Comparison of ENCODE assay signal across 8 mouse cellular contexts in the genomic region with DNA sequence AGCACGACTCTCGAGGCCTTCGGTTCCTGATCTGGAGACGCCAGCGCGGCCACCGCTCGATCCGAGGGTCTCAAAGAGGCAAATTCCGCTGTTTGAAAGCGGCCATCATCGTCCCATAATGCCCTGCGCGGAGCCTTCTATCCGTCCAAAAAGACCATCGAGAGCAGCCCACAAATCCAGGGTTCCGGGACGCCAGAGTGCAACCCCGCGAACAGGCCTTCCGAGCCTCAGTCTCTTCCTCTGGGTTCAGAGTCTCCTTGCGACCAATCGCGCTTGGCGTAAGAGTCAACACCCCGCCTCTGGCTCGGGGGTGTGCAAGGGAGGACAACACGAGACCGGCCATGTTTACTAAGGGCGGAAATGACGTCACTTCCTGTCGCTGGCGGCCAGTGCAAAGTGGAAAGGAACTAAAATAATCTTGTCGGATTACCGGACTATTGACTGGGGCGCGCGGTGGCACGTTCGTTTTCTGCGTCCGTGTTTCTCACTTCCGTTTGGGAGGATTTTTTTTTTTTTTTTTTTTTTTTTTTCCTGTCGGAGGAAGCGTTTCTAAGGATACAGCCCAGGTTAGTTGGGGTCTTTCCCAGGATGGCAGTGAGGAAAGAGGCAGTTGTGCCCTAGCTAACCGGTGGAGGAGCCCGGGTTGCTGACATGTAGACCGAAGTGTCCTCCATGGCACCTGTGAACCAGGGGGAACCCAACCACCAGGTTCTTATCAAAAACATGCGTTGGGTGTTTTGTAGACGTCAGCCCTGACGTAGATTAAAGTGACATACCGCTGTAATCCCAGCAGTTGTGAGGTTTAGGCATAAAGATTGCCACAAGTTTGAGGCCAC. TPM values are rescaled to one million over a fixed set of nuclear protein-coding genes. Genes with fewer than 3 reads are reported as not detected.
DNase-seq lines count a peak whose midpoint lies in the region; ATAC-seq and TF ChIP-seq lines count a peak whose summit lies in the region.

A gene (minus strand): TSS at position 364 of the 836 bp plus-strand sequence.
A gene (plus strand): TSS at position 395 of the 836 bp plus-strand sequence.

- WGBS in cerebellum, adult 2 months, result under 1% methylated on average over 52 of the region's 52 CpGs
- WGBS in forebrain, postnatal 0 days, result under 1% methylated on average over 52 of the region's 52 CpGs
- under 1% methylated on average over 52 of the region's 52 CpGs for WGBS in lung, embryonic 15.5 days

- H3K4me2 ChIP-seq in forebrain, postnatal 0 days (ENCODE audit: low read depth), result peak within 1 kb of the TSS; percentile 79
- H3K4me2 ChIP-seq in lung, embryonic 15.5 days, result peak within 1 kb of the TSS; percentile 81

- no peak for TF ChIP-seq CTCF in MEL (IDR thresholded peaks at IDR 0.05 in 2 of 3, conservative IDR thresholded peaks at IDR 0.05 in 1 of 3; ENCODE audit: control insufficient read depth in 1 of 3, insufficient read depth in 1 of 3, low read depth in 2 of 3, low read length in 3 of 3, poor library complexity in 1 of 3, severe bottlenecking in 1 of 3)
- TF ChIP-seq CTCF in cerebellum, adult 2 months (IDR thresholded peaks at IDR 0.05; ENCODE audit: borderline replicate concordance, insufficient read depth, low read depth, low read length), result no peak
- TF ChIP-seq CTCF in forebrain, postnatal 0 days (IDR thresholded peaks at IDR 0.05; ENCODE audit: low read depth), result 0 out of 2 replicates have a peak, but pooled peaks have one; percentile 12

- no peaks in the 10 kb centered on the region for H3K9me3 ChIP-seq in MEL (replicated peaks; ENCODE audit: insufficient read depth, low read length)
- no peaks in the 10 kb centered on the region for H3K9me3 ChIP-seq in forebrain, postnatal 0 days (ENCODE audit: low read length)
- H3K9me3 ChIP-seq in lung, embryonic 15.5 days, result no peaks in the 10 kb centered on the region

- DNase-seq in MEL (ENCODE audit: low read depth, low spot score), result peak; percentile 100
- DNase-seq in cerebellum, adult 2 months, result peak; percentile 99
- DNase-seq in forebrain, postnatal 0 days, result peak; percentile 99
- peak; percentile 99 for DNase-seq in heart, postnatal 4 days
- peak; percentile 99 for DNase-seq in layer of hippocampus, adult 8-10 months (ENCODE audit: low spot score in 2 of 2)
- DNase-seq in ovary, adult 18-20 months (ENCODE audit: low spot score), result peak; percentile 99
- DNase-seq in thymus, postnatal 0 days (ENCODE audit: low spot score), result peak; percentile 100

- H3K27me3 ChIP-seq in MEL (ENCODE audit: control insufficient read depth in 1 of 2, insufficient read depth in 2 of 2, low read length in 2 of 2), result no peaks in the 10 kb centered on the region
- H3K27me3 ChIP-seq in cerebellum, adult 2 months (ENCODE audit: control insufficient read depth, insufficient read depth, low read length), result no peaks in the 10 kb centered on the region
- no peaks in the 10 kb centered on the region for H3K27me3 ChIP-seq in forebrain, postnatal 0 days (ENCODE audit: insufficient read depth, low read length)
- H3K27me3 ChIP-seq in lung, embryonic 15.5 days, result no peaks in the 10 kb centered on the region

- ATAC-seq in forebrain, postnatal 0 days, result peak; percentile 100
- peak; percentile 100 for ATAC-seq in lung, embryonic 15.5 days (ENCODE audit: borderline replicate concordance, extremely low read depth, low FRiP score, low TSS enrichment)

- H3K9ac ChIP-seq in MEL (ENCODE audit: control insufficient read depth, low read depth, low read length, poor library complexity, severe bottlenecking), result peak within 1 kb of the TSS; percentile 93
- peak within 1 kb of the TSS; percentile 84 for H3K9ac ChIP-seq in forebrain, postnatal 0 days
- H3K9ac ChIP-seq in lung, embryonic 15.5 days, result peak within 1 kb of the TSS; percentile 95

- peaks cover 6 to 9% of the 10 kb centered on the region in 2 experiments; a peak in 3 of 4 replicates for H3K36me3 ChIP-seq in MEL (ENCODE audit: control insufficient read depth in 1 of 2, insufficient read depth in 2 of 2, low read length in 2 of 2)
- H3K36me3 ChIP-seq in forebrain, postnatal 0 days (ENCODE audit: insufficient read depth), result peaks cover 23% of the 10 kb centered on the region
- peaks cover 30% of the 10 kb centered on the region for H3K36me3 ChIP-seq in lung, embryonic 15.5 days

- H3K79me2 ChIP-seq in MEL (ENCODE audit: control insufficient read depth, insufficient read depth, low read length, poor library complexity), result peaks cover 18% of the 10 kb centered on the region

- peak within 1 kb of the TSS; percentile 75 to 91 for H3K4me3 ChIP-seq in MEL (ENCODE audit: control insufficient read depth in 1 of 2, insufficient read depth in 1 of 2, low read depth in 2 of 2, low read length in 2 of 2)
- H3K4me3 ChIP-seq in cerebellum, adult 2 months (replicated peaks; ENCODE audit: insufficient read depth, low read depth, low read length), result peak within 1 kb of the TSS; percentile 92
- peak within 1 kb of the TSS; percentile 87 for H3K4me3 ChIP-seq in forebrain, postnatal 0 days (ENCODE audit: low read depth, low read length)
- H3K4me3 ChIP-seq in lung, embryonic 15.5 days, result peak within 1 kb of the TSS; percentile 81

- peaks cover 3 to 14% of the 10 kb centered on the region in 2 experiments; a peak in 2 of 4 replicates for H3K4me1 ChIP-seq in MEL (ENCODE audit: control insufficient read depth in 1 of 2, insufficient read depth in 2 of 2, low read length in 2 of 2)
- H3K4me1 ChIP-seq in cerebellum, adult 2 months (ENCODE audit: control insufficient read depth, insufficient read depth, low read length), result peaks cover 3% of the 10 kb centered on the region; the same call in 1 of the 2 replicates
- H3K4me1 ChIP-seq in forebrain, postnatal 0 days (ENCODE audit: insufficient read depth), result peaks cover 11% of the 10 kb centered on the region
- peaks cover 23% of the 10 kb centered on the region for H3K4me1 ChIP-seq in lung, embryonic 15.5 days

- TF ChIP-seq POLR2A in MEL (IDR thresholded peaks at IDR 0.05; ENCODE audit: control insufficient read depth in 1 of 2, insufficient read depth in 1 of 2, low read depth in 1 of 2, low read length in 2 of 2, poor library complexity in 1 of 2), result peak; percentile 45 to 71; a peak in 2 of 4 replicates
- TF ChIP-seq POLR2A in cerebellum, adult 2 months (IDR thresholded peaks at IDR 0.05; ENCODE audit: borderline replicate concordance, insufficient read depth, low read length), result peak; percentile 31; the same call in 1 of the 2 replicates

- H3K27ac ChIP-seq in MEL (ENCODE audit: control insufficient read depth, low read depth, low read length), result peak within 1 kb of the TSS; percentile 90
- peak within 1 kb of the TSS; percentile 74 for H3K27ac ChIP-seq in cerebellum, adult 2 months (ENCODE audit: insufficient read depth, low read length)
- H3K27ac ChIP-seq in forebrain, postnatal 0 days (ENCODE audit: low read depth, low read length), result peak within 1 kb of the TSS; percentile 92
- H3K27ac ChIP-seq in lung, embryonic 15.5 days, result peak within 1 kb of the TSS; percentile 91

- TF ChIP-seq EP300 in MEL (IDR thresholded peaks at IDR 0.05; ENCODE audit: low read depth in 1 of 2, low read length in 2 of 2), result peak in 1 of 2 experiments; percentile 48; a peak in 1 of 4 replicates

- TF ChIP-seq RAD21 in MEL (IDR thresholded peaks at IDR 0.05; ENCODE audit: low read depth, low read length), result no peak

TF ChIP-seq in MEL, 35 proteins besides CTCF, POLR2A, EP300 and RAD21 (continues in another document):
- TF ChIP-seq UBTF (IDR thresholded peaks at IDR 0.05; ENCODE audit: borderline replicate concordance, insufficient read depth, low read depth, low read length) (no peak), USF2 (IDR thresholded peaks at IDR 0.05; ENCODE audit: borderline replicate concordance in 1 of 2, insufficient read depth in 1 of 2, low read depth in 1 of 2, low read length in 2 of 2) (no peak), ELF1 (IDR thresholded peaks at IDR 0.05; ENCODE audit: low read depth, low read length) (peak; percentile 95), TCF12 (IDR thresholded peaks at IDR 0.05; ENCODE audit: low read depth, low read length) (peak; percentile 49; the same call in 1 of the 2 replicates), POLR2AphosphoS5 (IDR thresholded peaks at IDR 0.05; ENCODE audit: borderline replicate concordance, low read depth, low read length) (no peak), CHD1 (IDR thresholded peaks at IDR 0.05; ENCODE audit: low read depth, low read length) (0 out of 2 replicates have a peak, but pooled peaks have one; percentile 62), ZNF384 (IDR thresholded peaks at IDR 0.05; ENCODE audit: low read depth, low read length) (peak; percentile 100), MXI1 (IDR thresholded peaks at IDR 0.05; ENCODE audit: low read depth, low read length) (peak; percentile 87), HCFC1 (IDR thresholded peaks at IDR 0.05; ENCODE audit: low read depth, low read length) (peak; percentile 97), USF1 (IDR thresholded peaks at IDR 0.05; ENCODE audit: low read depth, low read length) (0 out of 2 replicates have a peak, but pooled peaks have one; percentile 19), MYB (IDR thresholded peaks at IDR 0.05; ENCODE audit: low read depth, low read length) (peak; percentile 8; the same call in 1 of the 2 replicates)

RNA-seq across cellular contexts. Expression of the first gene that starts in this region (rescaled TPM):
- 50.6 and 54.6 TPM in 2 replicates for total RNA-seq in MEL (2012; rRNA removed)
- 10 to 100 TPM; 43.3 to 72.1 TPM for polyA plus RNA-seq in MEL (2012; ENCODE audit: insufficient read depth in 1 of 2, insufficient read length in 2 of 2, low read depth in 1 of 2, low replicate concordance in 2 of 2, missing spikeins in 1 of 2)
- 23.8 and 25.3 TPM in 2 replicates for polyA plus RNA-seq in cerebellum, adult 2 months (2012; rRNA removed)
- 23.2 and 28.2 TPM in 2 replicates for total RNA-seq in forebrain, postnatal 0 days (2014; rRNA removed)
- polyA plus RNA-seq in forebrain, postnatal 0 days (2015; fragmentation: Nextera tagmentation; extraction: Ambion mirVana), result 12.8 and 14.1 TPM in 2 replicates
- total RNA-seq in heart, postnatal 4 days (2021), result 10 to 100 TPM; 18.7 to 19.9 TPM
- 10 to 100 TPM; 23.5 to 26.8 (median 26.1) TPM for total RNA-seq in layer of hippocampus, adult 8-10 months (2022)
- polyA plus RNA-seq in lung, embryonic 15.5 days (2015; fragmentation: Nextera tagmentation; extraction: Ambion mirVana), result 24.8 and 25.3 TPM in 2 replicates
- polyA plus RNA-seq in thymus, postnatal 0 days (2015; fragmentation: Nextera tagmentation; extraction: Ambion mirVana), result 18.7 and 18.8 TPM in 2 replicates

RNA-seq across cellular contexts. Expression of the second gene that starts in this region (rescaled TPM):
- total RNA-seq in MEL (2012; rRNA removed), result 7.7 and 8.4 TPM in 2 replicates
- polyA plus RNA-seq in MEL (2012; ENCODE audit: insufficient read depth in 1 of 2, insufficient read length in 2 of 2, low read depth in 1 of 2, low replicate concordance in 2 of 2, missing spikeins in 1 of 2), result 1 to 10 TPM in 1 of 2 experiments, not detected in 1; 9.5 TPM
- polyA plus RNA-seq in cerebellum, adult 2 months (2012; rRNA removed), result 9.8 and 10.3 TPM in 2 replicates
- 12.0 and 12.2 TPM in 2 replicates for total RNA-seq in forebrain, postnatal 0 days (2014; rRNA removed)
- polyA plus RNA-seq in forebrain, postnatal 0 days (2015; fragmentation: Nextera tagmentation; extraction: Ambion mirVana), result 34.0 and 35.2 TPM in 2 replicates
- total RNA-seq in heart, postnatal 4 days (2021), result 1 to 10 TPM; 5.6 to 6.7 TPM
- total RNA-seq in layer of hippocampus, adult 8-10 months (2022), result 10 to 100 TPM; 14.8 to 21.0 (median 15.3) TPM
- polyA plus RNA-seq in lung, embryonic 15.5 days (2015; fragmentation: Nextera tagmentation; extraction: Ambion mirVana), result 25.6 and 26.1 TPM in 2 replicates
- polyA plus RNA-seq in thymus, postnatal 0 days (2015; fragmentation: Nextera tagmentation; extraction: Ambion mirVana), result 30.6 and 32.9 TPM in 2 replicates

Comparison
In these comparisons a context has a peak if more than half of its experiments do, and no peak if none do; other contexts are left out.
1. Peak in every context shown above with its lines: DNase-seq, ATAC-seq, H3K4me3 ChIP-seq and H3K27ac ChIP-seq.